Mouse (Mus musculus) gastrocnemius, postnatal 4 days (tissue): ENCODE measurements around the gene Tmsb15b2. TPM values are rescaled to one million over a fixed set of nuclear protein-coding genes. Genes with fewer than 3 reads are reported as not detected.

Source experiments
- total RNA-seq, 2 experiments: library from RNA; stranded (reverse); gene quantifications; 2 replicates each; pipeline ENCODE4 v1.2.3; 2021

The Tmsb15b2 gene
- total RNA-seq, 2 experiments from 2014 or later, result 5.6 to 22.0 TPM

Other genes with a start within 250 kb of the Tmsb15b2 start
- gene Morf4l2, start 231.8 kb downstream of the Tmsb15b2 start, total RNA-seq, result 100 to 1,000 TPM; 330 to 342 TPM
- gene Glra4, start 195.4 kb downstream of the Tmsb15b2 start, total RNA-seq, result not detected
- gene Plp1, start 152.8 kb downstream of the Tmsb15b2 start, total RNA-seq, result 10 to 100 TPM; 19.2 to 19.7 TPM
- gene Rab9b, start 106.7 kb downstream of the Tmsb15b2 start, total RNA-seq, result under 1 TPM; 0.21 to 0.54 TPM
- gene H2bfm, start 48.2 kb downstream of the Tmsb15b2 start, total RNA-seq, result not detected
- gene Tmsb15l, start 1.4 kb upstream of the Tmsb15b2 start, total RNA-seq, result under 1 TPM in 1 of 2 experiments, not detected in 1; 0.78 TPM
- gene Tmsb15b1, start 1.4 kb upstream of the Tmsb15b2 start, total RNA-seq, result 1 to 10 TPM; 1.5 to 5.1 TPM
- under 1 TPM; 0.22 to 0.39 TPM for gene Zcchc18, start 17.7 kb upstream of the Tmsb15b2 start, total RNA-seq
- 1 to 10 TPM; 5.9 to 8.3 TPM for gene Slc25a53, start 62.8 kb upstream of the Tmsb15b2 start, total RNA-seq
- 1 to 10 TPM; 4.5 to 5.6 TPM for gene Fam199x, start 74.1 kb upstream of the Tmsb15b2 start, total RNA-seq
- gene Esx1, start 146.6 kb upstream of the Tmsb15b2 start, total RNA-seq, result not detected